Mouse (Mus musculus) stomach, postnatal 0 days (tissue): ENCODE data around the gene Arl5a.

Experiments used
- CTCF ChIP-seq: IDR thresholded peaks from 2 replicates; pipeline ENCODE4 v1.5.1; 2016; ENCODE audit warnings: antibody characterized with exemption, low read depth, mild to moderate bottlenecking, moderate library complexity
- EP300 ChIP-seq: optimal IDR thresholded peaks from 2 replicates; pipeline ENCODE3; 2016; ENCODE audit warnings: antibody characterized with exemption

DNA sequence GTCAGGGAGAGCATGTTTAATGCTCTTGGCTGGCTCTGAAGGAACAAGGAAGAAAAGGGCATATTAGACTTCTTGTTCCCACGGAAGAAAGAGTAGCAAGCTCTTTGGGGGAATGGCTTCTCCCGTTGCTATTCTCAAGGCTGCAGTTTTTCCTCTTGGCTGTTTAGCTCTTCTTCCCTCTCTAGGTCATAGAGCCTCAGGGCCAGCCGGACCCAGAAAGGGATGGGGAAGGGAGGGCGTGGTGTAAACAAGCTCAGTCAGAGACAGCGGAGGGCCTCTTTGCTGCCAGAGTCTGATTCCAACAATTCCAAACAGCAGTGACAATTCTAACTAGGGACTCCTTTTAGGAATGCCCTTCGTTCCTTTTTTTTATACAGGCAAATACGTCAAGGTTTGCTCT is 38.7 kb downstream of the Arl5a start:
- TF ChIP-seq CTCF: no peak
- no peak for TF ChIP-seq EP300
